Comparison of ENCODE assay signal across 15 mouse cellular contexts in genomic region chr19:21495817-21496216, GRCm38 (mm10). TPM values are rescaled to one million over a fixed set of nuclear protein-coding genes. Genes with fewer than 3 reads are reported as not detected.
"Had no signal": no experiment of that assay in that cellular context is flagged by ENCODE, and none has a peak within 500 bp of the region (broad histone marks: within the 10 kb centered on the region; RNA-seq: fewer than 3 reads in every experiment).

No protein-coding gene starts in this region.

- H3K36me3 ChIP-seq: kidney, embryonic 15.5 days; limb, embryonic 15.5 days; liver, embryonic 12.5 days; lung, embryonic 15.5 days; midbrain, embryonic 15.5 days; neural tube, embryonic 15.5 days had no signal

- H3K4me1 ChIP-seq: kidney, embryonic 15.5 days; limb, embryonic 15.5 days; liver, embryonic 12.5 days; lung, embryonic 15.5 days; midbrain, embryonic 15.5 days; neural tube, embryonic 15.5 days had no signal

- H3K4me3 ChIP-seq: kidney, embryonic 15.5 days; limb, embryonic 15.5 days; liver, embryonic 12.5 days; lung, embryonic 15.5 days; midbrain, embryonic 15.5 days; neural tube, embryonic 15.5 days had no signal

- H3K27ac ChIP-seq: kidney, embryonic 15.5 days; limb, embryonic 15.5 days; liver, embryonic 12.5 days; lung, embryonic 15.5 days; midbrain, embryonic 15.5 days; neural tube, embryonic 15.5 days had no signal

- H3K9ac ChIP-seq: kidney, embryonic 15.5 days; limb, embryonic 15.5 days; liver, embryonic 12.5 days; lung, embryonic 15.5 days; midbrain, embryonic 15.5 days; neural tube, embryonic 15.5 days had no signal

- H3K4me2 ChIP-seq: kidney, embryonic 15.5 days; limb, embryonic 15.5 days; liver, embryonic 12.5 days; lung, embryonic 15.5 days; midbrain, embryonic 11.5 days; midbrain, embryonic 15.5 days; neural tube, embryonic 15.5 days had no signal

- H3K9me3 ChIP-seq: kidney, embryonic 15.5 days; limb, embryonic 15.5 days; liver, embryonic 12.5 days; lung, embryonic 15.5 days; midbrain, embryonic 15.5 days; neural tube, embryonic 15.5 days had no signal

- DNase-seq: kidney, adult 18-20 months; kidney, postnatal 14 days; lung, postnatal 14 days; right cerebral cortex, postnatal 14 days; thymus, postnatal 36 days had no signal

- ATAC-seq: inflammation-experienced regulatory T-cells, adult 6 months; liver, embryonic 12.5 days; midbrain, embryonic 15.5 days had no signal

- H3K27me3 ChIP-seq: kidney, embryonic 15.5 days; limb, embryonic 15.5 days; liver, embryonic 12.5 days; lung, embryonic 15.5 days; midbrain, embryonic 15.5 days; neural tube, embryonic 15.5 days had no signal

RNA-seq across cellular contexts. Expression of gene Gda, which starts 22.6 kb away (rescaled TPM):
- polyA plus RNA-seq: limb, embryonic 11.5 days; neural tube, embryonic 11.5 days had no signal
